Mouse (Mus musculus): ENCODE measurements around the gene Gm45902. TPM values are rescaled to one million over a fixed set of nuclear protein-coding genes. Genes with fewer than 3 reads are reported as not detected.

The Gm45902 gene
- total RNA-seq, 1 experiment: 10.2 TPM

GRCm38 (mm10) chr2:3526288-3526687 lies 13.7 kb upstream of the Gm45902 start:
- Histone ChIP-seq H3K27ac (ENCODE audit: insufficient read depth, low read depth, low read length, poor library complexity, severe bottlenecking) (no peak overlapping the region), H3K4me1 (ENCODE audit: control insufficient read depth in 2 of 2, insufficient read depth in 2 of 2, low read length in 2 of 2, poor library complexity in 1 of 2) (no peaks in the 10 kb centered on the region), H3K9ac (ENCODE audit: insufficient read depth, low read depth, low read length, poor library complexity, severe bottlenecking) (no peak overlapping the region), H3K4me3 (ENCODE audit: insufficient read depth in 1 of 2, low read depth in 1 of 2, low read length in 2 of 2, poor library complexity in 1 of 2, severe bottlenecking in 1 of 2) (no peak overlapping the region), H3K9me3 (ENCODE audit: control insufficient read depth, insufficient read depth, low read depth, low read length) (no peaks in the 10 kb centered on the region), H3K36me3 (ENCODE audit: control insufficient read depth, insufficient read depth, low read length, poor library complexity, severe bottlenecking) (no peaks in the 10 kb centered on the region)
- in situ Hi-C loops (cut with MboI; ENCODE audit: low sequenced_read_pairs in 2 of 2, unreplicated experiment in 2 of 2): no loop called here
- TF ChIP-seq CHD2 (IDR thresholded peaks at IDR 0.05; ENCODE audit: low read depth, low read length): no peak
- no peak for TF ChIP-seq ZNF384 (IDR thresholded peaks at IDR 0.05; ENCODE audit: low read depth, low read length)
- no peak for TF ChIP-seq MAFK (IDR thresholded peaks at IDR 0.05; ENCODE audit: insufficient read depth, low read depth, low read length)
- no peak for TF ChIP-seq ZC3H11A (IDR thresholded peaks at IDR 0.05; ENCODE audit: borderline replicate concordance, low read depth, low read length)
- TF ChIP-seq HCFC1 (IDR thresholded peaks at IDR 0.05; ENCODE audit: borderline replicate concordance, insufficient read depth, low read length): no peak
- no peak for DNase-seq (ENCODE audit: low read depth, low spot score)

- in situ Hi-C loops (cut with MboI; ENCODE audit: low sequenced_read_pairs in 2 of 2, unreplicated experiment in 2 of 2): no loop called here
- DNase-seq (ENCODE audit: low read depth, low spot score): no peak
- Histone ChIP-seq H3K4me1 (ENCODE audit: control insufficient read depth in 2 of 2, insufficient read depth in 2 of 2, low read length in 2 of 2, poor library complexity in 1 of 2) (no peaks in the 10 kb centered on the region), H3K4me3 (ENCODE audit: insufficient read depth in 1 of 2, low read depth in 1 of 2, low read length in 2 of 2, poor library complexity in 1 of 2, severe bottlenecking in 1 of 2) (no peak overlapping the region), H3K27ac (ENCODE audit: insufficient read depth, low read depth, low read length, poor library complexity, severe bottlenecking) (no peak overlapping the region), H3K36me3 (ENCODE audit: control insufficient read depth, insufficient read depth, low read length, poor library complexity, severe bottlenecking) (no peaks in the 10 kb centered on the region), H3K9ac (ENCODE audit: insufficient read depth, low read depth, low read length, poor library complexity, severe bottlenecking) (no peak overlapping the region), H3K9me3 (ENCODE audit: control insufficient read depth, insufficient read depth, low read depth, low read length) (no peaks in the 10 kb centered on the region)
- TF ChIP-seq ZNF384 (IDR thresholded peaks at IDR 0.05; ENCODE audit: low read depth, low read length) (no peak), CHD2 (IDR thresholded peaks at IDR 0.05; ENCODE audit: low read depth, low read length) (no peak), HCFC1 (IDR thresholded peaks at IDR 0.05; ENCODE audit: borderline replicate concordance, insufficient read depth, low read length) (no peak), MAFK (IDR thresholded peaks at IDR 0.05; ENCODE audit: insufficient read depth, low read depth, low read length) (no peak), ZC3H11A (IDR thresholded peaks at IDR 0.05; ENCODE audit: borderline replicate concordance, low read depth, low read length) (no peak)
Observed at GRCm38 (mm10) chr2:3522558-3522957, 10.0 kb upstream of the Gm45902 start.

GRCm38 (mm10) chr2:3512076-3512475 lies 514 bp downstream of the Gm45902 start:
- H3K9me3 ChIP-seq (ENCODE audit: control insufficient read depth, insufficient read depth, low read depth, low read length): no peaks in the 10 kb centered on the region
- peak overlapping the region; percentile 85 to 96 for H3K4me3 ChIP-seq (ENCODE audit: insufficient read depth in 1 of 2, low read depth in 1 of 2, low read length in 2 of 2, poor library complexity in 1 of 2, severe bottlenecking in 1 of 2)
- peak overlapping the region; percentile 28; the same call in 1 of the 2 replicates for H3K27ac ChIP-seq (ENCODE audit: insufficient read depth, low read depth, low read length, poor library complexity, severe bottlenecking)
- peak; percentile 22 for DNase-seq (ENCODE audit: low read depth, low spot score)
- H3K9ac ChIP-seq (ENCODE audit: insufficient read depth, low read depth, low read length, poor library complexity, severe bottlenecking): peak overlapping the region; percentile 90
- peaks cover 2 to 4% of the 10 kb centered on the region in 2 experiments; a peak in 1 of 4 replicates for H3K4me1 ChIP-seq (ENCODE audit: control insufficient read depth in 2 of 2, insufficient read depth in 2 of 2, low read length in 2 of 2, poor library complexity in 1 of 2)
- TF ChIP-seq ZC3H11A (IDR thresholded peaks at IDR 0.05; ENCODE audit: borderline replicate concordance, low read depth, low read length) (no peak), MAFK (IDR thresholded peaks at IDR 0.05; ENCODE audit: insufficient read depth, low read depth, low read length) (no peak), HCFC1 (IDR thresholded peaks at IDR 0.05; ENCODE audit: borderline replicate concordance, insufficient read depth, low read length) (no peak), ZNF384 (IDR thresholded peaks at IDR 0.05; ENCODE audit: low read depth, low read length) (no peak), CHD2 (IDR thresholded peaks at IDR 0.05; ENCODE audit: low read depth, low read length) (no peak)
- peaks cover 20% of the 10 kb centered on the region for H3K36me3 ChIP-seq (ENCODE audit: control insufficient read depth, insufficient read depth, low read length, poor library complexity, severe bottlenecking)
- in situ Hi-C loops (cut with MboI; ENCODE audit: low sequenced_read_pairs in 2 of 2, unreplicated experiment in 2 of 2): no loop called here

- in situ Hi-C loops (cut with MboI; ENCODE audit: low sequenced_read_pairs in 2 of 2, unreplicated experiment in 2 of 2): no loop called here
- Histone ChIP-seq H3K9me3 (ENCODE audit: control insufficient read depth, insufficient read depth, low read depth, low read length) (no peaks in the 10 kb centered on the region), H3K36me3 (ENCODE audit: control insufficient read depth, insufficient read depth, low read length, poor library complexity, severe bottlenecking) (peaks cover 35% of the 10 kb centered on the region), H3K27ac (ENCODE audit: insufficient read depth, low read depth, low read length, poor library complexity, severe bottlenecking) (no peak overlapping the region), H3K4me1 (ENCODE audit: control insufficient read depth in 2 of 2, insufficient read depth in 2 of 2, low read length in 2 of 2, poor library complexity in 1 of 2) (0 out of 4 replicates have a peak, but pooled peaks cover 0 to 1% of the 10 kb centered on the region in 2 experiments), H3K9ac (ENCODE audit: insufficient read depth, low read depth, low read length, poor library complexity, severe bottlenecking) (no peak overlapping the region), H3K4me3 (ENCODE audit: insufficient read depth in 1 of 2, low read depth in 1 of 2, low read length in 2 of 2, poor library complexity in 1 of 2, severe bottlenecking in 1 of 2) (no peak overlapping the region)
- TF ChIP-seq HCFC1 (IDR thresholded peaks at IDR 0.05; ENCODE audit: borderline replicate concordance, insufficient read depth, low read length): no peak
- TF ChIP-seq MAFK (IDR thresholded peaks at IDR 0.05; ENCODE audit: insufficient read depth, low read depth, low read length): no peak
- no peak for TF ChIP-seq ZC3H11A (IDR thresholded peaks at IDR 0.05; ENCODE audit: borderline replicate concordance, low read depth, low read length)
- TF ChIP-seq CHD2 (IDR thresholded peaks at IDR 0.05; ENCODE audit: low read depth, low read length): no peak
- no peak for TF ChIP-seq ZNF384 (IDR thresholded peaks at IDR 0.05; ENCODE audit: low read depth, low read length)
- DNase-seq (ENCODE audit: low read depth, low spot score): no peak
Observed at GRCm38 (mm10) chr2:3500886-3501285, 11.7 kb downstream of the Gm45902 start.

- Histone ChIP-seq H3K36me3 (ENCODE audit: control insufficient read depth, insufficient read depth, low read length, poor library complexity, severe bottlenecking) (peaks cover 33% of the 10 kb centered on the region), H3K9ac (ENCODE audit: insufficient read depth, low read depth, low read length, poor library complexity, severe bottlenecking) (no peak overlapping the region), H3K4me3 (ENCODE audit: insufficient read depth in 1 of 2, low read depth in 1 of 2, low read length in 2 of 2, poor library complexity in 1 of 2, severe bottlenecking in 1 of 2) (no peak overlapping the region), H3K4me1 (ENCODE audit: control insufficient read depth in 2 of 2, insufficient read depth in 2 of 2, low read length in 2 of 2, poor library complexity in 1 of 2) (no peaks in the 10 kb centered on the region), H3K9me3 (ENCODE audit: control insufficient read depth, insufficient read depth, low read depth, low read length) (no peaks in the 10 kb centered on the region), H3K27ac (ENCODE audit: insufficient read depth, low read depth, low read length, poor library complexity, severe bottlenecking) (no peak overlapping the region)
- DNase-seq (ENCODE audit: low read depth, low spot score): no peak
- in situ Hi-C loops (cut with MboI; ENCODE audit: low sequenced_read_pairs in 2 of 2, unreplicated experiment in 2 of 2): no loop called here
- TF ChIP-seq ZC3H11A (IDR thresholded peaks at IDR 0.05; ENCODE audit: borderline replicate concordance, low read depth, low read length) (no peak), CHD2 (IDR thresholded peaks at IDR 0.05; ENCODE audit: low read depth, low read length) (no peak)
Observed at GRCm38 (mm10) chr2:3499543-3499942, 13.0 kb downstream of the Gm45902 start.
